Mouse (Mus musculus) urinary bladder, postnatal 10 days (tissue): ENCODE measurements around the gene Pigw.

ENCODE experiments used
- DNase-seq: peaks from one replicate; pipeline ENCODE4 v3.0.0; 2022; ENCODE audit warnings: low spot score

The Pigw gene

GRCm38 (mm10) chr11:84879772-84880464, at the start of gene Pigw, which contains the start of gene Myo19:
TSS of gene Pigw (minus strand) at chr11:84880285.
TSS of gene Myo19 (plus strand) at chr11:84880148.
- DNase-seq, result peak; percentile 28

- DNase-seq, result no peak
Measured at GRCm38 (mm10) chr11:84920981-84921380, 40.9 kb upstream of the Pigw start.

- DNase-seq, result no peak
Measured at GRCm38 (mm10) chr11:84919951-84920350, 39.9 kb upstream of the Pigw start.

- DNase-seq, result no peak
Measured at GRCm38 (mm10) chr11:84919276-84919675, 39.2 kb upstream of the Pigw start.

- DNase-seq, result peak; percentile 40
Measured at GRCm38 (mm10) chr11:84918425-84918824, 38.3 kb upstream of the Pigw start.

GRCm38 (mm10) chr11:84916703-84917300, 36.7 kb upstream of the Pigw start:
- DNase-seq, result no peak

- DNase-seq, result peak; percentile 28
Measured at GRCm38 (mm10) chr11:84916053-84916702, 36.1 kb upstream of the Pigw start, which contains the start of gene Znhit3. TSS of gene Znhit3 (minus strand) at chr11:84916366.

GRCm38 (mm10) chr11:84914673-84915072, 34.6 kb upstream of the Pigw start:
- DNase-seq, result no peak

- no peak for DNase-seq
Measured at GRCm38 (mm10) chr11:84910411-84910810, 30.3 kb upstream of the Pigw start.

GRCm38 (mm10) chr11:84908480-84908879, 28.4 kb upstream of the Pigw start:
- DNase-seq, result no peak

- no peak for DNase-seq
Measured at GRCm38 (mm10) chr11:84907081-84907480, 27.0 kb upstream of the Pigw start.

GRCm38 (mm10) chr11:84904597-84905144, 24.6 kb upstream of the Pigw start:
- DNase-seq, result no peak

- no peak for DNase-seq
Measured at GRCm38 (mm10) chr11:84893113-84893512, 13.0 kb upstream of the Pigw start.

- DNase-seq, result no peak
Measured at GRCm38 (mm10) chr11:84891705-84892104, 11.6 kb upstream of the Pigw start.

GRCm38 (mm10) chr11:84889492-84889891, 9.4 kb upstream of the Pigw start:
- no peak for DNase-seq

- DNase-seq, result no peak
Measured at GRCm38 (mm10) chr11:84888025-84888424, 7.9 kb upstream of the Pigw start.

GRCm38 (mm10) chr11:84886767-84887511, 6.9 kb upstream of the Pigw start:
- DNase-seq, result no peak

- DNase-seq, result no peak
Measured at GRCm38 (mm10) chr11:84886236-84886635, 6.2 kb upstream of the Pigw start.

GRCm38 (mm10) chr11:84885238-84885637, 5.2 kb upstream of the Pigw start:
- no peak for DNase-seq

GRCm38 (mm10) chr11:84882346-84882745, 2.3 kb upstream of the Pigw start:
- no peak for DNase-seq

- no peak for DNase-seq
Measured at GRCm38 (mm10) chr11:84880971-84881370, 886 bp upstream of the Pigw start.

- DNase-seq, result peak; percentile 16
Measured at GRCm38 (mm10) chr11:84880465-84880961, 428 bp upstream of the Pigw start.
